Mouse (Mus musculus): ENCODE data around the gene Lgr6.
A peak's percentile ranks its signal among the peaks of the same experiment; 100 is the strongest.

The Lgr6 gene

DNA sequence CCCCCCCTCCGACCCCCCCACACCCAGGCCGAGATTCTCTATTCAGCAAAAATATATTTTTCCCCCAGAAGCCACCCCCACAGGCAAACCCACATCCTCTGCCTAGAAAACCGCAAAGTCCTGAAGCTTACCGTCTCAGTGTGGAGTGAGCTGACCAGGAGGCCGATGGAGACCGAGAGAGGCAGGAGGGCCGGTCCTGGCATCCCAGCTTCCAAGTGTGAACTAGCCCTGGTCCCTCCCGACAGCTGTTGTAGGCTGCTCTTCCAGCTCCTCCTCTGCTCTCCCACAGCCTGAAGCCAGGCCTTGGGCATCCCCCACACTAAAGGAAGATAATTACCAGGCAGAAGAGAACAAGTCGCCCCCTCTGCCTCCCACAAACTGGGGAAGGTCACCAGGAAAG is 23.9 kb upstream of the Lgr6 start:
- DNase-seq (ENCODE audit: low read depth), result peak; percentile 68

DNA sequence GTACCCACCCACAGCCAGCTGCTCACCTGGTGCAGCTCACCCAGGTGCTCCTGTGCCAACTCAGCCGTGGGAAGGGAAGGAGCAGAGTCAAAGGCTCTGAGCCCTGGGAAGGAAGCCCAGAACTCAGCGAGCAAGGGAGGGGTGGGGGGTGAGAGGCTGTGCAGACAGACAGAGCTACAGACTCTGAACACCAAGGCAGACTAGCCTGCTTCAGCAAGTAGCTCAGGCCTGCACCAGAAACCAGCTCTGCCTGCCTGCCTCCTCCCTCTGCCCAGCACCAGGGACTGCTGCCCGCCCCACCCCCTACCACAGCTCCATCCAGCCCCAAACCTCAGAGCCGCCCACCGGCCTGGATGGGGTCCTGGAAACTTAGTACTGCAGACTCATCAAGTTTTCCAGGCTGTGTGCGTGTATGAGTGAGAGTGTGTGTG is 22.9 kb upstream of the Lgr6 start:
- DNase-seq (ENCODE audit: low read depth), result peak; percentile 72

DNA sequence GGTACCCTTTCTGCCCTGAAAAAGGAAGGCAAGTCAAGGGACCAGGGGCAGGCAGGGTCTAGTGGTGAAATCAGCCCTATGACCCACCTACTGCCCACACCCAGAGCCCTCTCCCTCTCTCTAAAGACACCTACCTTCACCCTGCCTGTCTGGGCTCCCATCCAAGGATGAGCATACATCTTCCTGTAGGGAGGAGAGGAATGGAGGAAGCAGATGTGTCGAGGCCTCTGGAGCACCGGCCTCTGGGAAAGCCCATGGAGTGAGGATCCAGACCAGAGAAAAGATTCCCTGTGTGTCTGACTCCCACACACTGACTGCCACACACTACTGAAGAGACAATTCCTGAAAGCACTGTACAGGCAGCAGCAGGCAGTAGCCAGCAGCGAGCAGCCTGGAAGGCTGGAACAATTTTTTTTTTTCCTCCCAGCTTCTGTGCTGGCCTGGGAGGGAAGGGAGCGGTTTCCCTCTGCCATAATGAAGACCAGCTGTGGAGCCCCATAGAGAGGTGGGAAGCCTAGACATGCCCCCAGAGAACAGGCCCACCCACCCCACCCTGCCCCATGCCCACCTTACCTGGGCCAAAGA is 21.5 kb upstream of the Lgr6 start:
- DNase-seq (ENCODE audit: low read depth), result peak; percentile 6

- DNase-seq (ENCODE audit: low read depth), result peak; percentile 10
Measured at GRCm38 (mm10) chr1:135125990-135126389, 20.9 kb upstream of the Lgr6 start.

DNA sequence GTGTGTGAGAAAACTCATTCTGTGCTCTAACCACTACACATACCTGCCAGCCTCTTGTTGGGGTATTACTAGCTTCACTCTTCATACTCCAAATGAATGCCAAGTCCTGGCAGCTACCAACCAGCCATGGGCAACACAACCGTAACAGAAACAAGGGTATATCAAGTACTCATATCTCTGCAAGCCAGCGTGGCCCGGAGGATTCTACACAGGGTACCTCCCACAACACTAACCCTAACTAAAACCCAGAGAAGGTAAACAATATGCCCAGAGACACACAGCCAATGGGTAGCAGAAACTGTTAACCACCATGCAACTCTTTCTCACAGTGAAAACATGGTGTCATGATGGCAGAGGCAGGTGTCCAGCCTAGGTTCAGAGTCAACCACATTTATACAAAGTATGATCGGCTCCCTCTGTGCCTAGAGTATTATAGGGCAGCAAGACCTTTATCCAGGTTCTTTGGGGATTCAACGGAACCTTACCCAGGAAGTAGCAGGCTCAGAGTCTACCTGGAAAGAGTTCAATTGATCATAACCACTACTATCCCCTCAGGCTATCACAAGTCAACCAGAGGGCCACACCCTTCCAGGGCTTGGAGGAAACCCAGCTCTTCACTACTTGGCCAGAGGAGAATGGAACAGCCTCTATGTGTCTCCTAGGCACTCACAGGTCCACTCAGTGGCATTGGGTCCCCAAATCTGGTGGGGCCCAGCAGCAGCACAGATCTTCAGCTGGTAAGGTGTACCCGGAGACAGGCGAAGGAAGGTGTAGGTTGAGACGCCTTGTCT is 19.7 kb upstream of the Lgr6 start:
- peak; percentile 3 for DNase-seq (ENCODE audit: low read depth)

DNA sequence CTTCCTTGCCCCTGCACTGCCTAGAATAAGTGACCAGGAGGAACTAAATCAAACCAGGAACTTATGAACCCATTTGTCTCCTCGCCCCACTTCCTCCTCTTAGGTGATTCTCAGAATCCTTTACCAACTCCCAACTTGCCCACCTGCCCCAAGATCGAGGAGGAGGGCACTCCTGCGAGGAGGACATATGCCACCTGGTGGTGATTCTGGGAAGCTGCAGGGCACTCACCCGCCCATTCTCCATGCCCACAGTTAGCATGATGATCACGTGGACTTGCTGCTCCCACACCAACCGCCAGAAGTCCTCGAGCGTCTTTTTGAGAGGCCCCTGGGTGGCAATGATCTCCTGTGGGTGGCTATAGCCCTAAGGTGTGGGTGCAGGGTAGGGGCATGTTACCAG is 7.6 kb upstream of the Lgr6 start:
- DNase-seq (ENCODE audit: low read depth), result peak; percentile 85

GRCm38 (mm10) chr1:135111271-135111670 is 6.2 kb upstream of the Lgr6 start:
- peak; percentile 66 for DNase-seq (ENCODE audit: low read depth)

GRCm38 (mm10) chr1:135110075-135110474 is 5.0 kb upstream of the Lgr6 start:
- DNase-seq (ENCODE audit: low read depth), result peak; percentile 81

- peak; percentile 51 for DNase-seq (ENCODE audit: low read depth)
Measured at GRCm38 (mm10) chr1:135108611-135109010, 3.5 kb upstream of the Lgr6 start.

GRCm38 (mm10) chr1:135105951-135106350 is 875 bp upstream of the Lgr6 start:
- peak; percentile 81 for DNase-seq (ENCODE audit: low read depth)

DNA sequence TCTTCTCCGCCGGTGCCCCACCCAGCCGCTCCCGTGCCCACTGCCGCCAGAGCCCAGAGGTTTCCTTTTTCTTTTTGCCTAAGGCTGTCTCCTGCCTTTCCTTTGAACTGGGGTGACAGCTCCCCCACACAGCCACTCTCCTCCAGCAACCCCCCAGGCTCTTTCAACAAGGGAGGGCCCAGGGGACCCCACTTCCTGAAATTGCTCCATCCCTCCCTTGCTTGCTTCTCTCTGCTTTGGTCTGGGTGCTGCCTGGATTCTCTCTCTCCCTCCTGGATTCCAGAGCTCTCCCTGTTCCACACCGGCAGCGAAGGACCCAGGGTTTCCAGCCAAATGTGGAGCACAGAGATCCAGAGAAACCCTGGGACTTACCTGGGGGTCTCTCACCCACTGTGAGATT is 4.7 kb downstream of the Lgr6 start:
- no peak for DNase-seq (ENCODE audit: low read depth)

DNA sequence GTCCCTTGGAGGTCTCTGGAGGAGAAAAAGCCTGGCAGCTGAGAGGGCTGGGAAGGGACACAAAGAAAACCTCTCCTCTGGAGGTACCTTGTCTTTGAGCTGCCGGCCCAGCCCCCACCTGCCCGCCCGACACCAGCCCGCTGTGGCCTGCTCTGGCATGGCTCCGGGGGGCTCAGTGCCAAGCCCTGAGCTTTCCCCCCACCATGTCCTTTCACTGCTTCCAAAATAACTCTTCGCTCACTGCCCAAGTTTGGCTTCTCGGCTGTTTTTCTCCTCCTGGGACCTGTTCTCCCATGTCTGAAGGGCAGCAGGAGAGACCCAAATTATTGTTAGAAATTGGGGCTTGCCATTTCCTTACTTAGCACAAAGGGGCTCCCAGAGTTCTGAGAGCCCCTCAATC is 6.6 kb downstream of the Lgr6 start:
- DNase-seq (ENCODE audit: low read depth), result no peak

- no peak for DNase-seq (ENCODE audit: low read depth)
Measured at GRCm38 (mm10) chr1:135097441-135097840, 7.6 kb downstream of the Lgr6 start.

- no peak for DNase-seq (ENCODE audit: low read depth)
Measured at GRCm38 (mm10) chr1:135096312-135096711, 8.8 kb downstream of the Lgr6 start.

DNA sequence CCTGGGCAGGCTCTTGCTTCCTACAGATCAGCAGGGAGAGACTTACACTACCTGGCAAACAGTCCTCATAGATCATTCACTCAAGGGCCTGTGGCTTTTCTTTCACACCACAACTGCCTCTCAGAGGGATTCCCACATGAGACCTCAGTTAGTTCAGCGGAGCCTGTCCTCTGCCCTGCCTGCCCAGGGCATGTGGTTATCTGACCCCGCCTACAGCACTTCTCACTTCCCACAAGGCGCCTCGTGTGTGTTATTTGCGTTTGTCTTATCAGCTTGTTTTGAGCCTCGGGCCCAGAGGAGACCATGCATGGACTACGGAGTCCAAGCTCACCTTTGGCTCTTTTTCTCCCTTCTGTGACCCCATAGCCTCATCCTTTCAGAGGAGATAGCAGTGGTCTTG is 9.9 kb downstream of the Lgr6 start:
- peak; percentile 37 for DNase-seq (ENCODE audit: low read depth)

- peak; percentile 18 for DNase-seq (ENCODE audit: low read depth)
Measured at GRCm38 (mm10) chr1:135094723-135095122, 10.4 kb downstream of the Lgr6 start.

- DNase-seq (ENCODE audit: low read depth), result no peak
Measured at GRCm38 (mm10) chr1:135090914-135091313, 14.2 kb downstream of the Lgr6 start.

DNA sequence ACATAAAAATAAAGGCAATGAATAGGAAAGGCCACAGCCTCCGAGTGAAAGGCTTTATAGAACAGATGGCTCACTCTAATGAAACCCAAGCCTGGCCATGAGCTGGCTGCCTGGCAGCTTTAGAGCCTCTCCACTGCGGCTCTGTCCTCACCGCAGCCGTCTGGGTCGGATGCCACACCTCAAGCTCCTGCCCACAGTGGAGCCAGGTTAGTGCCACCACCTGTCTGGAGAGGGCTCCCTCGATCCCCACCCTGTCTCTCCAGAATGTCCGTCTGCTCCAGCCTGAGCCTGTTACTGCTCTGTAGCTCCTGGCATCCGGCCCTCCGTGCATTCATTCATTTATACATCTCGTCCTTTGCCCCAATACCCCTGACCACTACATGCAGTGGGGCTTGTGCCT is 15.4 kb downstream of the Lgr6 start:
- DNase-seq (ENCODE audit: low read depth), result no peak

DNA sequence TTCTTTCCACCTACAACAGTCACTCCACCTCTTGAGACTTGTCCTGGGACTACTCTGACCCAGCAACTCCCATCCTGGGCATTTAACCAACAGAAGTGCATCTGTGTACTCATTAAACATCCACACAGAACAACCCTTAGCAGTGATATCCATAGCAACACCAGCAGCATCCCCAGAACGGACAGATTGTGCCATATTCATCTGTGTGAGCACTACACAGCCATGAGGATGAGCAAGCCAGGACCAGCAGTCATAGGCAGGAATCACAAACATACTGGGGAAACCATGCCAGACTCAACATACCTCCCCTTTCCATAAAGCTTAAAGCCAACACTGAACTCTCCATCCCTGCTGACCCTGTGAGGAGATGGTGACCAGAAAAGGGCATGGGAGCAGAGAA is 17.7 kb downstream of the Lgr6 start:
- no peak for DNase-seq (ENCODE audit: low read depth)

GRCm38 (mm10) chr1:135086015-135086414 is 19.1 kb downstream of the Lgr6 start:
- no peak for DNase-seq (ENCODE audit: low read depth)

- DNase-seq (ENCODE audit: low read depth), result no peak
Measured at GRCm38 (mm10) chr1:135085296-135085871, 19.7 kb downstream of the Lgr6 start.

GRCm38 (mm10) chr1:135083465-135083864 is 21.6 kb downstream of the Lgr6 start:
- no peak for DNase-seq (ENCODE audit: low read depth)

- DNase-seq (ENCODE audit: low read depth), result no peak
Measured at GRCm38 (mm10) chr1:135082267-135082666, 22.8 kb downstream of the Lgr6 start.

All from induced T-regulatory cell, adult 2 months (primary cell).